ENCODE assay signal across 16 mouse cellular contexts in genomic region chr17:47821339-47821738, GRCm38 (mm10). TPM values are rescaled to one million over a fixed set of nuclear protein-coding genes. Genes with fewer than 3 reads are reported as not detected.
A peak's percentile ranks its signal among the peaks of the same experiment; 100 is the strongest.
DNase-seq lines count a peak whose midpoint lies in the region; ATAC-seq and TF ChIP-seq lines count a peak whose summit lies in the region.
"Had no signal": no experiment of that assay in that cellular context is flagged by ENCODE, and none has a peak within 500 bp of the region (broad histone marks: within the 10 kb centered on the region; RNA-seq: fewer than 3 reads in every experiment).

No protein-coding gene starts in this region.

- H3K4me1 ChIP-seq in lung, embryonic 14.5 days (ENCODE audit: insufficient read depth), result peaks cover 12% of the 10 kb centered on the region
- no peaks in the 10 kb centered on the region for H3K4me1 ChIP-seq in lung, adult 2 months (ENCODE audit: control insufficient read depth, insufficient read depth, low read length)
- H3K4me1 ChIP-seq in E14TG2a.4 (replicated peaks; ENCODE audit: low read depth, low read length), result peaks cover 72% of the 10 kb centered on the region
- H3K4me1 ChIP-seq in embryonic facial prominence, embryonic 11.5 days (ENCODE audit: control insufficient read depth, insufficient read depth, low read length), result peaks cover 4% of the 10 kb centered on the region
- peaks cover 18% of the 10 kb centered on the region for H3K4me1 ChIP-seq in limb, embryonic 14.5 days (ENCODE audit: control insufficient read depth, insufficient read depth, low read length)
- H3K4me1 ChIP-seq: midbrain, embryonic 15.5 days had no signal

- no peaks in the 10 kb centered on the region for H3K9me3 ChIP-seq in lung, embryonic 14.5 days (ENCODE audit: low read depth, low read length)
- no peaks in the 10 kb centered on the region for H3K9me3 ChIP-seq in E14TG2a.4 (ENCODE audit: low read length)
- H3K9me3 ChIP-seq in embryonic facial prominence, embryonic 11.5 days (replicated peaks; ENCODE audit: control insufficient read depth, low read length), result no peaks in the 10 kb centered on the region
- H3K9me3 ChIP-seq in limb, embryonic 14.5 days (ENCODE audit: control insufficient read depth, low read length), result no peaks in the 10 kb centered on the region
- H3K9me3 ChIP-seq: midbrain, embryonic 15.5 days had no signal

- 39% methylated on average over 8 of the region's 8 CpGs for WGBS in lung, embryonic 14.5 days
- WGBS in lung, adult 2 months, result 73% methylated on average over 8 of the region's 8 CpGs
- WGBS in embryonic facial prominence, embryonic 11.5 days, result 51% methylated on average over 8 of the region's 8 CpGs
- 39% methylated on average over 8 of the region's 8 CpGs for WGBS in limb, embryonic 14.5 days

- ATAC-seq in lung, embryonic 14.5 days (ENCODE audit: insufficient read depth), result peak; percentile 93
- ATAC-seq in embryonic facial prominence, embryonic 11.5 days (replicated peaks; ENCODE audit: insufficient number of reproducible peaks, low FRiP score, low TSS enrichment, low read depth), result no peak
- ATAC-seq in limb, embryonic 14.5 days (ENCODE audit: low FRiP score, low read depth), result peak; percentile 39; the same call in 1 of the 2 replicates
- ATAC-seq: midbrain, embryonic 15.5 days had no signal

- no peak for TF ChIP-seq CTCF in lung, embryonic 14.5 days (IDR thresholded peaks at IDR 0.05; ENCODE audit: low read depth)
- no peak for TF ChIP-seq CTCF in lung, adult 2 months (IDR thresholded peaks at IDR 0.05; ENCODE audit: insufficient read depth, low read length)
- TF ChIP-seq CTCF in E14TG2a.4 (conservative IDR thresholded peaks at IDR 0.05; ENCODE audit: low read length), result no peak

- peaks cover 82% of the 10 kb centered on the region for H3K36me3 ChIP-seq in lung, embryonic 14.5 days (ENCODE audit: insufficient read depth)
- H3K36me3 ChIP-seq in E14TG2a.4 (ENCODE audit: insufficient read depth, low read length), result peaks cover 5% of the 10 kb centered on the region; the same call in 1 of the 2 replicates
- H3K36me3 ChIP-seq in embryonic facial prominence, embryonic 11.5 days (replicated peaks; ENCODE audit: control insufficient read depth, insufficient read depth, low read depth, low read length), result peaks cover 7% of the 10 kb centered on the region
- H3K36me3 ChIP-seq in limb, embryonic 14.5 days (ENCODE audit: control insufficient read depth, insufficient read depth, low read length), result peaks cover 87% of the 10 kb centered on the region
- H3K36me3 ChIP-seq: midbrain, embryonic 15.5 days had no signal

- H3K27me3 ChIP-seq in lung, embryonic 14.5 days (ENCODE audit: insufficient read depth, low read length), result no peaks in the 10 kb centered on the region
- H3K27me3 ChIP-seq in E14TG2a.4 (ENCODE audit: insufficient read depth, low read length), result peaks cover 14% of the 10 kb centered on the region
- no peaks in the 10 kb centered on the region for H3K27me3 ChIP-seq in embryonic facial prominence, embryonic 11.5 days (ENCODE audit: control insufficient read depth, insufficient read depth, low read length)
- H3K27me3 ChIP-seq in limb, embryonic 14.5 days (ENCODE audit: control insufficient read depth, insufficient read depth, low read length), result no peaks in the 10 kb centered on the region
- H3K27me3 ChIP-seq: midbrain, embryonic 15.5 days had no signal

- no peak overlapping the region for H3K4me3 ChIP-seq in lung, embryonic 14.5 days (ENCODE audit: low read depth, low read length)
- H3K4me3 ChIP-seq in lung, adult 2 months (replicated peaks; ENCODE audit: extremely low read depth, low read depth, low read length), result no peak overlapping the region
- peak overlapping the region; percentile 66 for H3K4me3 ChIP-seq in E14TG2a.4 (replicated peaks; ENCODE audit: low read length)
- no peak overlapping the region for H3K4me3 ChIP-seq in embryonic facial prominence, embryonic 11.5 days (ENCODE audit: low read depth, low read length)
- no peak overlapping the region for H3K4me3 ChIP-seq in limb, embryonic 14.5 days (replicated peaks; ENCODE audit: low read length)
- H3K4me3 ChIP-seq: midbrain, embryonic 15.5 days had no signal

- TF ChIP-seq POLR2A in lung, adult 2 months (IDR thresholded peaks at IDR 0.05; ENCODE audit: borderline replicate concordance, extremely low read depth, low read depth, low read length), result no peak
- no peak for TF ChIP-seq POLR2A in limb, embryonic 14.5 days (IDR thresholded peaks at IDR 0.05; ENCODE audit: borderline replicate concordance, extremely low read depth, insufficient read depth, insufficient read length)

- DNase-seq in lung, embryonic 14.5 days, result peak; percentile 91
- no peak for DNase-seq in lung, adult 2 months
- peak; percentile 55 for DNase-seq in embryonic facial prominence, embryonic 11.5 days (ENCODE audit: low spot score)
- DNase-seq in limb, embryonic 14.5 days (ENCODE audit: low spot score), result peak; percentile 62
- no peak for DNase-seq in gastrocnemius, adult 8-10 months (ENCODE audit: low spot score in 2 of 2)
- DNase-seq in cerebellum, postnatal 14 days, result no peak
- DNase-seq: adrenal gland, postnatal 10 days; cerebellum, adult 9-10 months; heart, postnatal 4 days; liver; right cerebral cortex, adult 18-20 months; thymus, adult 2 months had no signal

- H3K4me2 ChIP-seq in lung, embryonic 14.5 days, result 0 out of 2 replicates have a peak overlapping the region, but pooled peaks have one; percentile 0
- H3K4me2 ChIP-seq in embryonic facial prominence, embryonic 11.5 days (ENCODE audit: low read depth, low read length), result peak overlapping the region; percentile 19; the same call in 1 of the 2 replicates
- H3K4me2 ChIP-seq in limb, embryonic 14.5 days (replicated peaks; ENCODE audit: low read depth, low read length, severe bottlenecking), result 0 out of 2 replicates have a peak overlapping the region, but pooled peaks have one; percentile 19
- H3K4me2 ChIP-seq: heart, embryonic 11.5 days; midbrain, embryonic 15.5 days had no signal

- H3K9ac ChIP-seq in lung, embryonic 14.5 days, result no peak overlapping the region
- no peak overlapping the region for H3K9ac ChIP-seq in embryonic facial prominence, embryonic 11.5 days (replicated peaks; ENCODE audit: low read length)
- H3K9ac ChIP-seq in limb, embryonic 14.5 days (ENCODE audit: low read depth, low read length, severe bottlenecking), result no peak overlapping the region
- H3K9ac ChIP-seq: midbrain, embryonic 15.5 days had no signal

- peak overlapping the region; percentile 48 for H3K27ac ChIP-seq in lung, embryonic 14.5 days (ENCODE audit: low read depth)
- peak overlapping the region; percentile 61 for H3K27ac ChIP-seq in embryonic facial prominence, embryonic 11.5 days (replicated peaks; ENCODE audit: low read depth, low read length)
- H3K27ac ChIP-seq in limb, embryonic 14.5 days (replicated peaks; ENCODE audit: low read depth, low read length), result no peak overlapping the region
- H3K27ac ChIP-seq: macrophage; midbrain, embryonic 15.5 days had no signal

RNA-seq across cellular contexts. Expression of gene Mdfi, which starts 13.2 kb away (rescaled TPM):
- 38.8 and 43.6 TPM in 2 replicates for polyA plus RNA-seq in lung, embryonic 14.5 days (2014; fragmentation: Nextera tagmentation; extraction: Ambion mirVana)
- 38.8 and 51.1 TPM in 2 replicates for polyA plus RNA-seq in lung, adult 2 months (2012; rRNA removed)
- polyA plus RNA-seq in embryonic facial prominence, embryonic 11.5 days (2014; fragmentation: Nextera tagmentation; extraction: Ambion mirVana), result 75.2 and 95.7 TPM in 2 replicates
- polyA plus RNA-seq in limb, embryonic 14.5 days (2012; rRNA removed), result 281 and 440 TPM in 2 replicates
- polyA plus RNA-seq in limb, embryonic 14.5 days (2014; fragmentation: Nextera tagmentation; extraction: Ambion mirVana), result 57.5 and 64.7 TPM in 2 replicates
- total RNA-seq in gastrocnemius, adult 8-10 months (2022), result 1 to 10 TPM in 1 of 4 experiments, under 1 TPM in 3; 0.32 to 1.4 (median 0.55) TPM
- polyA plus RNA-seq: macrophage had no signal

Comparison
In these comparisons a context has a peak if more than half of its experiments do, and no peak if none do; other contexts are left out.
1. DNase-seq: peak in lung, embryonic 14.5 days (single experiment), embryonic facial prominence, embryonic 11.5 days (single experiment) and limb, embryonic 14.5 days (single experiment); none in lung, adult 2 months (single experiment), gastrocnemius, adult 8-10 months (0 of 2) and cerebellum, postnatal 14 days (0 of 2).
2. Peak in every context shown above with its lines, with median percentiles within 50 percentile points of each other: H3K4me2 ChIP-seq.